ENCODE assay signal across 9 mouse cellular contexts in genomic region chr9:68695496-68695969, GRCm38 (mm10). TPM values are rescaled to one million over a fixed set of nuclear protein-coding genes. Genes with fewer than 3 reads are reported as not detected.
DNase-seq lines count a peak whose midpoint lies in the region; ATAC-seq and TF ChIP-seq lines count a peak whose summit lies in the region.
"Had no signal": no experiment of that assay in that cellular context is flagged by ENCODE, and none has a peak within 500 bp of the region (broad histone marks: within the 10 kb centered on the region; RNA-seq: fewer than 3 reads in every experiment).

No protein-coding gene starts in this region.

- H3K4me3 ChIP-seq in cerebellum, adult 2 months (replicated peaks; ENCODE audit: insufficient read depth, low read depth, low read length): no peak overlapping the region
- H3K4me3 ChIP-seq in kidney, postnatal 0 days (replicated peaks; ENCODE audit: low read depth, low read length): no peak overlapping the region
- H3K4me3 ChIP-seq in neural tube, embryonic 15.5 days (replicated peaks): no peak overlapping the region
- H3K4me3 ChIP-seq: liver, embryonic 15.5 days had no signal

- no peak for TF ChIP-seq POLR2A in cerebellum, adult 2 months (IDR thresholded peaks at IDR 0.05; ENCODE audit: borderline replicate concordance, insufficient read depth, low read length)

- peak; percentile 46 to 49 for DNase-seq in cerebellum, adult 2 months
- no peak for DNase-seq in cerebellum, postnatal 4 days (ENCODE audit: low spot score in 2 of 2)
- peak; percentile 24 for DNase-seq in right cerebral cortex, postnatal 4 days
- DNase-seq in right cerebral cortex, postnatal 36 days (ENCODE audit: low spot score in 2 of 2): no peak
- DNase-seq in kidney, postnatal 0 days (ENCODE audit: low spot score): peak; percentile 65
- no peak for DNase-seq in left cerebral cortex, postnatal 36 days (ENCODE audit: low spot score in 2 of 2)
- no peak for DNase-seq in frontal cortex, postnatal 25 days (ENCODE audit: low spot score in 2 of 2)

- WGBS in cerebellum, adult 2 months: 44% methylated on average over 16 of the region's 16 CpGs
- 55% methylated on average over 16 of the region's 16 CpGs for WGBS in kidney, postnatal 0 days
- WGBS in neural tube, embryonic 15.5 days: 33% methylated on average over 16 of the region's 16 CpGs

- intact Hi-C loops in left cerebral cortex, postnatal 36 days (cut with DNase I): no loop called here

- no peaks in the 10 kb centered on the region for H3K27me3 ChIP-seq in cerebellum, adult 2 months (ENCODE audit: control insufficient read depth, insufficient read depth, low read length)
- H3K27me3 ChIP-seq in kidney, postnatal 0 days (ENCODE audit: insufficient read depth, low read length): no peaks in the 10 kb centered on the region
- no peaks in the 10 kb centered on the region for H3K27me3 ChIP-seq in neural tube, embryonic 15.5 days (replicated peaks)
- H3K27me3 ChIP-seq: liver, embryonic 15.5 days had no signal

- H3K9me3 ChIP-seq in kidney, postnatal 0 days (replicated peaks; ENCODE audit: low read length): no peaks in the 10 kb centered on the region
- H3K9me3 ChIP-seq in neural tube, embryonic 15.5 days (replicated peaks): no peaks in the 10 kb centered on the region
- H3K9me3 ChIP-seq: liver, embryonic 15.5 days had no signal

- H3K4me1 ChIP-seq in cerebellum, adult 2 months (ENCODE audit: control insufficient read depth, insufficient read depth, low read length): peaks cover 38% of the 10 kb centered on the region
- peaks cover 6% of the 10 kb centered on the region; the same call in 1 of the 2 replicates for H3K4me1 ChIP-seq in kidney, postnatal 0 days (replicated peaks; ENCODE audit: insufficient read depth, low read length)
- H3K4me1 ChIP-seq in neural tube, embryonic 15.5 days: peaks cover 22% of the 10 kb centered on the region
- H3K4me1 ChIP-seq: liver, embryonic 15.5 days had no signal

- no peak for TF ChIP-seq CTCF in cerebellum, adult 2 months (IDR thresholded peaks at IDR 0.05; ENCODE audit: borderline replicate concordance, insufficient read depth, low read depth, low read length)
- TF ChIP-seq CTCF in kidney, postnatal 0 days (IDR thresholded peaks at IDR 0.05; ENCODE audit: low read depth): no peak

- no peak overlapping the region; the same call in 1 of the 2 replicates for H3K27ac ChIP-seq in cerebellum, adult 2 months (ENCODE audit: insufficient read depth, low read length)
- H3K27ac ChIP-seq in kidney, postnatal 0 days: no peak overlapping the region
- H3K27ac ChIP-seq in neural tube, embryonic 15.5 days (replicated peaks): peak overlapping the region; percentile 35
- H3K27ac ChIP-seq: liver, embryonic 15.5 days had no signal

- H3K9ac ChIP-seq in kidney, postnatal 0 days (ENCODE audit: low read depth, low read length): no peak overlapping the region
- no peak overlapping the region for H3K9ac ChIP-seq in neural tube, embryonic 15.5 days (replicated peaks)
- H3K9ac ChIP-seq: liver, embryonic 15.5 days had no signal

- no peak overlapping the region for H3K4me2 ChIP-seq in kidney, postnatal 0 days (ENCODE audit: low read length)
- no peak overlapping the region for H3K4me2 ChIP-seq in neural tube, embryonic 15.5 days
- H3K4me2 ChIP-seq: liver, embryonic 15.5 days had no signal

- no peaks in the 10 kb centered on the region for H3K36me3 ChIP-seq in kidney, postnatal 0 days (ENCODE audit: insufficient read depth, low read length)
- no peaks in the 10 kb centered on the region for H3K36me3 ChIP-seq in neural tube, embryonic 15.5 days
- H3K36me3 ChIP-seq: liver, embryonic 15.5 days had no signal

- no peak for ATAC-seq in kidney, postnatal 0 days (replicated peaks; ENCODE audit: low FRiP score, low read depth)
- no peak for ATAC-seq in neural tube, embryonic 15.5 days (ENCODE audit: low FRiP score)

RNA-seq across cellular contexts. Expression of gene Rora, which starts 41.9 kb away (rescaled TPM):
- 58.4 and 62.4 TPM in 2 replicates for polyA plus RNA-seq in cerebellum, adult 2 months (2012; rRNA removed)
- polyA plus RNA-seq in kidney, postnatal 0 days (2015; fragmentation: Nextera tagmentation; extraction: Ambion mirVana): 9.8 and 11.2 TPM in 2 replicates
- polyA plus RNA-seq in neural tube, embryonic 15.5 days (2015; fragmentation: Nextera tagmentation; extraction: Ambion mirVana): 17.3 and 18.1 TPM in 2 replicates
- total RNA-seq in left cerebral cortex, postnatal 36 days (2021): 10 to 100 TPM; 69.0 to 81.9 TPM

Comparison
In these comparisons a context has a peak if more than half of its experiments do, and no peak if none do; other contexts are left out.
1. DNase-seq: peak in cerebellum, adult 2 months (2 of 2), right cerebral cortex, postnatal 4 days (single experiment) and kidney, postnatal 0 days (single experiment); none in cerebellum, postnatal 4 days (0 of 2), right cerebral cortex, postnatal 36 days (0 of 2), left cerebral cortex, postnatal 36 days (0 of 2) and frontal cortex, postnatal 25 days (0 of 2).